In the genomic region with DNA sequence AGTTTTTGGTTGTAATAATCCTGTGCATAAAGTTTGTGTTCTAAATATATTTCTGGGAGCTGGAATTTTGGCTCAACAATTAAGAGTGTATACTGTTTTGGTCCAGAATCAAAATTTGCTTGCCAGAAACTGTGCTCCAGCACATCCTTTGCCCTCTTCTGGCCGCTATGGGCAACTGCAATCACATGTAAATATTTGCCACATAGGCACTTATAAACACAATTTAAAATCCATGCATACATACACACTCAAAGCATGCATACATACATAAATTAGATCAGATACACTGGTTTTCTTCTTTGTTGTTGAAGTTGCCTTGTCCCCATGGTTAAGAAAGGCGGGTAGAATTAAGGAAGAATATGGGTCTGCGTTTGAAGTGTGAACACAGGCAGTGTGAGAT, we compare ENCODE assay signal across 16 mouse cellular contexts.
A peak's percentile ranks its signal among the peaks of the same experiment; 100 is the strongest.
DNase-seq lines count a peak whose midpoint lies in the region; ATAC-seq and TF ChIP-seq lines count a peak whose summit lies in the region.
"Had no signal": no experiment of that assay in that cellular context is flagged by ENCODE, and none has a peak within 500 bp of the region (broad histone marks: within the 10 kb centered on the region; RNA-seq: fewer than 3 reads in every experiment).

No protein-coding gene starts in this region.

- H3K36me3 ChIP-seq in kidney, postnatal 0 days (ENCODE audit: insufficient read depth, low read length) = no peaks in the 10 kb centered on the region
- no peaks in the 10 kb centered on the region for H3K36me3 ChIP-seq in kidney, embryonic 14.5 days (ENCODE audit: control insufficient read depth, insufficient read depth, low read length)
- no peaks in the 10 kb centered on the region for H3K36me3 ChIP-seq in CH12.LX (replicated peaks in 1 of 2; ENCODE audit: control insufficient read depth in 1 of 2, insufficient read depth in 1 of 2, low read length in 1 of 2)
- H3K36me3 ChIP-seq in ES-E14 (ENCODE audit: control insufficient read depth, insufficient read depth, low read length, poor library complexity, severe bottlenecking) = no peaks in the 10 kb centered on the region
- H3K36me3 ChIP-seq: heart, embryonic 15.5 days; limb, embryonic 15.5 days; lung, embryonic 15.5 days; midbrain, embryonic 13.5 days; neural tube, embryonic 12.5 days had no signal

- in situ Hi-C loops in CH12.LX (cut with MboI; ENCODE audit: low pct_ligation_motif_present, low pct_unique_long_range_greater_than_20kb, low sequenced_read_pairs) = no loop called here
- in situ Hi-C loops in ES-E14 (cut with MboI; ENCODE audit: low sequenced_read_pairs in 2 of 2, unreplicated experiment in 2 of 2) = no loop called here

- WGBS in kidney, postnatal 0 days = 69% methylated on average over 3 of the region's 3 CpGs
- WGBS in kidney, embryonic 14.5 days = 70% methylated on average over 3 of the region's 3 CpGs

- ATAC-seq in kidney, postnatal 0 days (replicated peaks; ENCODE audit: low FRiP score, low read depth) = no peak
- no peak for ATAC-seq in kidney, embryonic 14.5 days (ENCODE audit: low FRiP score, low TSS enrichment)
- ATAC-seq: midbrain, embryonic 13.5 days had no signal

- TF ChIP-seq EP300 in CH12.LX (IDR thresholded peaks at IDR 0.05; ENCODE audit: low read length) = no peak

- TF ChIP-seq POLR2A in CH12.LX (IDR thresholded peaks at IDR 0.05; ENCODE audit: low read depth, low read length) = no peak

- dilution Hi-C loops in CH12.LX (cut with MboI; ENCODE audit: extremely low pct_ligation_motif_present, extremely low pct_unique_long_range_greater_than_20kb, low sequenced_read_pairs) = no loop called here

- H3K79me2 ChIP-seq in CH12.LX (replicated peaks; ENCODE audit: control insufficient read depth, extremely low read depth, insufficient read depth, poor library complexity, severe bottlenecking) = no peaks in the 10 kb centered on the region

- H3K4me2 ChIP-seq in kidney, postnatal 0 days (ENCODE audit: low read length) = no peak overlapping the region
- no peak overlapping the region for H3K4me2 ChIP-seq in kidney, embryonic 14.5 days (replicated peaks; ENCODE audit: low read depth, low read length)
- no peak overlapping the region for H3K4me2 ChIP-seq in CH12.LX (ENCODE audit: insufficient read depth, low read depth, poor library complexity, severe bottlenecking)
- H3K4me2 ChIP-seq: heart, embryonic 15.5 days; limb, embryonic 15.5 days; lung, embryonic 15.5 days; midbrain, embryonic 13.5 days; neural tube, embryonic 12.5 days had no signal

- H3K9ac ChIP-seq in kidney, postnatal 0 days (ENCODE audit: low read depth, low read length) = no peak overlapping the region
- H3K9ac ChIP-seq in kidney, embryonic 14.5 days (ENCODE audit: low read depth, low read length) = no peak overlapping the region
- no peak overlapping the region for H3K9ac ChIP-seq in CH12.LX (ENCODE audit: insufficient read depth, low read depth)
- H3K9ac ChIP-seq in ES-E14 (ENCODE audit: insufficient read depth, low read depth, low read length, poor library complexity, severe bottlenecking) = no peak overlapping the region
- H3K9ac ChIP-seq: heart, embryonic 15.5 days; limb, embryonic 15.5 days; lung, embryonic 15.5 days; midbrain, embryonic 13.5 days; neural tube, embryonic 12.5 days had no signal

- no peaks in the 10 kb centered on the region for H3K4me1 ChIP-seq in kidney, postnatal 0 days (replicated peaks; ENCODE audit: insufficient read depth, low read length)
- no peaks in the 10 kb centered on the region for H3K4me1 ChIP-seq in kidney, embryonic 14.5 days (ENCODE audit: control insufficient read depth, insufficient read depth, low read length)
- H3K4me1 ChIP-seq in CH12.LX (ENCODE audit: control insufficient read depth in 1 of 2, insufficient read depth in 2 of 2) = no peaks in the 10 kb centered on the region
- no peaks in the 10 kb centered on the region for H3K4me1 ChIP-seq in ES-E14 (ENCODE audit: control insufficient read depth in 2 of 2, insufficient read depth in 2 of 2, low read length in 2 of 2, poor library complexity in 1 of 2)
- H3K4me1 ChIP-seq: heart, embryonic 15.5 days; limb, embryonic 15.5 days; lung, embryonic 15.5 days; midbrain, embryonic 13.5 days; neural tube, embryonic 12.5 days had no signal

- no peak; the same call in none of the 2 replicates for TF ChIP-seq RAD21 in CH12.LX (IDR thresholded peaks at IDR 0.05; ENCODE audit: low read depth, low read length)

- no peaks in the 10 kb centered on the region for H3K9me3 ChIP-seq in kidney, postnatal 0 days (replicated peaks; ENCODE audit: low read length)
- no peaks in the 10 kb centered on the region for H3K9me3 ChIP-seq in kidney, embryonic 14.5 days (ENCODE audit: control insufficient read depth, low read length)
- H3K9me3 ChIP-seq in CH12.LX (replicated peaks; ENCODE audit: low read length) (peaks cover 26% of the 10 kb centered on the region), ES-E14 (ENCODE audit: control insufficient read depth, insufficient read depth, low read depth, low read length) (no peaks in the 10 kb centered on the region)
- H3K9me3 ChIP-seq: heart, embryonic 15.5 days; limb, embryonic 15.5 days; lung, embryonic 15.5 days; midbrain, embryonic 13.5 days; neural tube, embryonic 12.5 days had no signal

- TF ChIP-seq CTCF in kidney, postnatal 0 days (IDR thresholded peaks at IDR 0.05; ENCODE audit: low read depth) = peak; percentile 47
- peak in 1 of 2 experiments; percentile 29; a peak in 2 of 4 replicates for TF ChIP-seq CTCF in CH12.LX (conservative IDR thresholded peaks at IDR 0.05 in 1 of 2, IDR thresholded peaks at IDR 0.05 in 1 of 2; ENCODE audit: low read depth in 2 of 2, low read length in 2 of 2)

- H3K27ac ChIP-seq in kidney, postnatal 0 days = no peak overlapping the region
- no peak overlapping the region for H3K27ac ChIP-seq in kidney, embryonic 14.5 days (ENCODE audit: low read depth, low read length)
- H3K27ac ChIP-seq in CH12.LX (ENCODE audit: insufficient read depth, low read depth) (no peak overlapping the region), ES-E14 (ENCODE audit: insufficient read depth, low read depth, low read length, poor library complexity, severe bottlenecking) (no peak overlapping the region)
- H3K27ac ChIP-seq: heart, embryonic 15.5 days; limb, embryonic 15.5 days; lung, embryonic 15.5 days; midbrain, embryonic 13.5 days; neural tube, embryonic 12.5 days had no signal

- DNase-seq in kidney, postnatal 0 days (ENCODE audit: low spot score) = no peak
- DNase-seq in CH12.LX (ENCODE audit: extremely low read depth) = peak; percentile 1
- peak; percentile 4 for DNase-seq in ES-E14 (ENCODE audit: low read depth, low spot score)
- peak; percentile 9 for DNase-seq in embryo, embryonic 10.5 days (ENCODE audit: low spot score)
- DNase-seq in thymus, postnatal 25 days = no peak
- DNase-seq in kidney, postnatal 10 days = no peak
- DNase-seq in gastrocnemius, postnatal 25 days = no peak
- DNase-seq: adrenal gland, postnatal 10 days; gastrocnemius, postnatal 36 days; retina, postnatal 1 day had no signal

- H3K4me3 ChIP-seq in kidney, postnatal 0 days (replicated peaks; ENCODE audit: low read depth, low read length) = no peak overlapping the region
- H3K4me3 ChIP-seq in kidney, embryonic 14.5 days (ENCODE audit: low read length) = no peak overlapping the region
- no peak overlapping the region for H3K4me3 ChIP-seq in CH12.LX (replicated peaks in 1 of 3; ENCODE audit: low read depth in 2 of 3, low read length in 2 of 3, poor library complexity in 1 of 3)
- no peak overlapping the region for H3K4me3 ChIP-seq in ES-E14 (ENCODE audit: insufficient read depth in 1 of 2, low read depth in 1 of 2, low read length in 2 of 2, poor library complexity in 1 of 2, severe bottlenecking in 1 of 2)
- H3K4me3 ChIP-seq: heart, embryonic 15.5 days; limb, embryonic 15.5 days; lung, embryonic 15.5 days; midbrain, embryonic 13.5 days; neural tube, embryonic 12.5 days had no signal

- H3K27me3 ChIP-seq in kidney, postnatal 0 days (ENCODE audit: insufficient read depth, low read length) = no peaks in the 10 kb centered on the region
- H3K27me3 ChIP-seq in kidney, embryonic 14.5 days (ENCODE audit: control insufficient read depth, insufficient read depth, low read length) = no peaks in the 10 kb centered on the region
- no peaks in the 10 kb centered on the region for H3K27me3 ChIP-seq in CH12.LX (replicated peaks)
- H3K27me3 ChIP-seq: heart, embryonic 15.5 days; limb, embryonic 15.5 days; lung, embryonic 15.5 days; midbrain, embryonic 13.5 days; neural tube, embryonic 12.5 days had no signal

TF ChIP-seq in CH12.LX, 34 proteins besides CTCF, POLR2A, EP300 and RAD21:
- no peak for TF ChIP-seq JUND (conservative IDR thresholded peaks at IDR 0.05; ENCODE audit: low read depth, low read length)
- TF ChIP-seq E2F4 (IDR thresholded peaks at IDR 0.05; ENCODE audit: insufficient replicate concordance, low read depth, low read length) = no peak
- TF ChIP-seq ZNF384 (IDR thresholded peaks at IDR 0.05; ENCODE audit: low read depth, low read length) = no peak

TF ChIP-seq in ES-E14, 5 proteins besides CTCF, POLR2A, EP300 and RAD21:
- TF ChIP-seq ZC3H11A (IDR thresholded peaks at IDR 0.05; ENCODE audit: borderline replicate concordance, low read depth, low read length) (no peak), CHD2 (IDR thresholded peaks at IDR 0.05; ENCODE audit: low read depth, low read length) (no peak), ZNF384 (IDR thresholded peaks at IDR 0.05; ENCODE audit: low read depth, low read length) (no peak), MAFK (IDR thresholded peaks at IDR 0.05; ENCODE audit: insufficient read depth, low read depth, low read length) (peak; percentile 51; the same call in 1 of the 2 replicates), HCFC1 (IDR thresholded peaks at IDR 0.05; ENCODE audit: borderline replicate concordance, insufficient read depth, low read length) (no peak)

Comparison
In these comparisons a context has a peak if more than half of its experiments do, and no peak if none do; other contexts are left out.
1. DNase-seq: peak in CH12.LX (single experiment), ES-E14 (single experiment) and embryo, embryonic 10.5 days (single experiment); none in kidney, postnatal 0 days (single experiment), thymus, postnatal 25 days (single experiment), kidney, postnatal 10 days (single experiment) and gastrocnemius, postnatal 25 days (single experiment).